Mouse (Mus musculus) lung, embryonic 14.5 days (tissue): Measurements from ENCODE around the gene Plpp3. TPM values are rescaled to one million over a fixed set of nuclear protein-coding genes. Genes with fewer than 3 reads are reported as not detected.
A peak's percentile ranks its signal among the peaks of the same experiment; 100 is the strongest.

Source experiments
- ATAC-seq: fragments of 200-750 bp; cut with Nextera tagmentation; 2 replicates; pipeline ENCODE4 v1.8.0; 2017; ENCODE audit warnings: mild to moderate bottlenecking, moderate TSS enrichment, moderate library complexity; ENCODE audit not compliant: insufficient read depth
- DNase-seq: peaks from one replicate; pipeline ENCODE4 v3.0.0-alpha.2; 2015
- H3K27ac ChIP-seq: fragments of 300-500 bp; sonication (generic); 2 replicates; pipeline ENCODE4 v1.5.1; 2014; ENCODE audit warnings: low read depth, mild to moderate bottlenecking, moderate library complexity
- H3K27me3 ChIP-seq: fragments of 300-500 bp; sonication (generic); 2 replicates; pipeline ENCODE4 v1.6.1; 2014; ENCODE audit warnings: low read length, control low read depth; ENCODE audit not compliant: insufficient read depth
- H3K36me3 ChIP-seq: fragments of 300-500 bp; sonication (generic); 2 replicates; pipeline ENCODE4 v1.6.1; 2014; ENCODE audit warnings: control low read depth; ENCODE audit not compliant: insufficient read depth
- H3K4me1 ChIP-seq: fragments of 300-500 bp; sonication (generic); 2 replicates; pipeline ENCODE4 v1.6.1; 2014; ENCODE audit warnings: antibody characterized with exemption, control low read depth; ENCODE audit not compliant: insufficient read depth
- H3K4me2 ChIP-seq: fragments of 300-500 bp; sonication (generic); 2 replicates; pipeline ENCODE4 v1.6.1; 2014; ENCODE audit warnings: mild to moderate bottlenecking
- H3K4me3 ChIP-seq: fragments of 300-500 bp; sonication (generic); 2 replicates; pipeline ENCODE4 v1.5.1; 2014; ENCODE audit warnings: low read depth, low read length
- H3K9ac ChIP-seq: fragments of 300-500 bp; sonication (generic); 2 replicates; pipeline ENCODE4 v1.6.1; 2014
- H3K9me3 ChIP-seq: fragments of 300-500 bp; sonication (generic); 2 replicates; pipeline ENCODE4 v1.6.1; 2016; ENCODE audit warnings: low read depth, low read length, control low read depth
- CTCF ChIP-seq: IDR thresholded peaks from 2 replicates; pipeline ENCODE4 v1.5.1; 2016; ENCODE audit warnings: antibody characterized with exemption, low read depth
- WGBS: fragments of 180-500 bp; shearing (Covaris S2); extraction: QIAGEN DNeasy Blood & Tissue Kit; methylation state at CpG from one replicate; pipeline ENCODE4 v1.1.7; 2014; 5-methylcytosine and 5-hydroxymethylcytosine counted together
- polyA plus RNA-seq: library from polyadenylated mRNA; unstranded; fragments of >200 nt; fragmentation: Nextera tagmentation; extraction: Ambion mirVana; gene quantifications from 2 replicates; pipeline ENCODE4 v1.2.1, GENCODE M21; 2014

The Plpp3 gene
- polyA plus RNA-seq, 1 experiment from 2014 or later, result 64.8 TPM

- no peak overlapping the region for H3K9ac ChIP-seq
- H3K4me1 ChIP-seq, result peaks cover 31% of the 10 kb centered on the region
- H3K27me3 ChIP-seq, result no peaks in the 10 kb centered on the region
- no peak for TF ChIP-seq CTCF
- DNase-seq, result no peak
- H3K36me3 ChIP-seq, result peaks cover 10% of the 10 kb centered on the region; the same call in 1 of the 2 replicates
- no peak overlapping the region for H3K4me3 ChIP-seq
- no peak overlapping the region for H3K4me2 ChIP-seq
- no peak overlapping the region for H3K27ac ChIP-seq
- WGBS, result 51% methylated on average over 7 of the region's 7 CpGs
- H3K9me3 ChIP-seq, result no peaks in the 10 kb centered on the region
- no peak for ATAC-seq
These were observed 31.7 kb downstream of the Plpp3 start for GRCm38 (mm10) chr4:105188801-105189200.

GRCm38 (mm10) chr4:105190826-105191225 lies 33.7 kb downstream of the Plpp3 start:
- H3K4me3 ChIP-seq, result no peak overlapping the region
- H3K9me3 ChIP-seq, result no peaks in the 10 kb centered on the region
- H3K27ac ChIP-seq, result no peak overlapping the region
- 57% methylated on average over 4 of the region's 4 CpGs for WGBS
- DNase-seq, result no peak
- no peak overlapping the region for H3K4me2 ChIP-seq
- no peak for TF ChIP-seq CTCF
- peaks cover 14% of the 10 kb centered on the region for H3K36me3 ChIP-seq
- no peak for ATAC-seq
- H3K9ac ChIP-seq, result no peak overlapping the region
- peaks cover 31% of the 10 kb centered on the region for H3K4me1 ChIP-seq
- H3K27me3 ChIP-seq, result no peaks in the 10 kb centered on the region

- WGBS, result 20% methylated on average over 5 of the region's 5 CpGs
- no peak for ATAC-seq
- Histone ChIP-seq H3K27ac (peak overlapping the region; percentile 1; the same call in 1 of the 2 replicates), H3K4me2 (no peak overlapping the region), H3K4me1 (peaks cover 31% of the 10 kb centered on the region), H3K4me3 (no peak overlapping the region), H3K27me3 (no peaks in the 10 kb centered on the region), H3K36me3 (peaks cover 17% of the 10 kb centered on the region), H3K9ac (no peak overlapping the region), H3K9me3 (no peaks in the 10 kb centered on the region)
- no peak for TF ChIP-seq CTCF
- DNase-seq, result peak; percentile 53
These were observed 34.4 kb downstream of the Plpp3 start for GRCm38 (mm10) chr4:105191550-105191949.

GRCm38 (mm10) chr4:105192665-105193064 lies 35.5 kb downstream of the Plpp3 start:
- Histone ChIP-seq H3K4me1 (peaks cover 31% of the 10 kb centered on the region), H3K9ac (no peak overlapping the region), H3K36me3 (peaks cover 25% of the 10 kb centered on the region), H3K9me3 (no peaks in the 10 kb centered on the region), H3K27me3 (no peaks in the 10 kb centered on the region), H3K4me2 (no peak overlapping the region), H3K4me3 (no peak overlapping the region), H3K27ac (peak overlapping the region; percentile 64; the same call in 1 of the 2 replicates)
- TF ChIP-seq CTCF, result no peak
- peak; percentile 77 for DNase-seq
- peak; percentile 65 for ATAC-seq
- 9% methylated on average over 5 of the region's 5 CpGs for WGBS

- no peak overlapping the region for H3K9ac ChIP-seq
These were observed 38.1 kb downstream of the Plpp3 start for GRCm38 (mm10) chr4:105195256-105195655.

GRCm38 (mm10) chr4:105196099-105196498 lies 39.0 kb downstream of the Plpp3 start:
- Histone ChIP-seq H3K4me1 (peaks cover 21% of the 10 kb centered on the region), H3K36me3 (peaks cover 41% of the 10 kb centered on the region)
- WGBS, result 68% methylated on average over 9 of the region's 9 CpGs

More at GRCm38 (mm10) chr4:105195256-105195655, 38.1 kb downstream of the Plpp3 start:
- DNase-seq (no peak), ATAC-seq (no peak)
- Histone ChIP-seq H3K9me3 (no peaks in the 10 kb centered on the region), H3K27ac (no peak overlapping the region), H3K4me3 (no peak overlapping the region), H3K36me3 (peaks cover 41% of the 10 kb centered on the region), H3K4me2 (no peak overlapping the region), H3K4me1 (peaks cover 22% of the 10 kb centered on the region), H3K27me3 (no peaks in the 10 kb centered on the region)
- 80% methylated on average over 9 of the region's 9 CpGs for WGBS
- TF ChIP-seq CTCF, result no peak

GRCm38 (mm10) chr4:105196993-105197765 lies 40.0 kb downstream of the Plpp3 start:
- ATAC-seq, result no peak
- WGBS, result 63% methylated on average over 9 of the region's 9 CpGs
- no peaks in the 10 kb centered on the region for H3K9me3 ChIP-seq
- TF ChIP-seq CTCF, result no peak
- no peaks in the 10 kb centered on the region for H3K27me3 ChIP-seq
- no peak overlapping the region for H3K27ac ChIP-seq
- DNase-seq, result no peak
- H3K36me3 ChIP-seq, result peaks cover 41% of the 10 kb centered on the region
- no peak overlapping the region for H3K4me2 ChIP-seq
- H3K9ac ChIP-seq, result no peak overlapping the region
- H3K4me1 ChIP-seq, result peaks cover 13% of the 10 kb centered on the region
- H3K4me3 ChIP-seq, result no peak overlapping the region

More at GRCm38 (mm10) chr4:105196099-105196498, 39.0 kb downstream of the Plpp3 start:
- no peak overlapping the region for H3K9ac ChIP-seq
- no peak for DNase-seq
- H3K27ac ChIP-seq, result no peak overlapping the region
- H3K4me2 ChIP-seq, result no peak overlapping the region
- no peaks in the 10 kb centered on the region for H3K9me3 ChIP-seq
- no peaks in the 10 kb centered on the region for H3K27me3 ChIP-seq
- ATAC-seq, result no peak
- TF ChIP-seq CTCF, result no peak
- H3K4me3 ChIP-seq, result no peak overlapping the region
